8 mouse cellular contexts compared by ENCODE assay signal in genomic region chr8:121899180-121900044, GRCm38 (mm10). TPM values are rescaled to one million over a fixed set of nuclear protein-coding genes. Genes with fewer than 3 reads are reported as not detected.
A peak's percentile ranks its signal among the peaks of the same experiment; 100 is the strongest.
DNase-seq lines count a peak whose midpoint lies in the region; ATAC-seq lines count a peak whose summit lies in the region.

No protein-coding gene starts in this region.

- H3K4me1 ChIP-seq in heart, embryonic 12.5 days (replicated peaks), result peaks cover 64% of the 10 kb centered on the region
- H3K4me1 ChIP-seq in hindbrain, embryonic 14.5 days (replicated peaks; ENCODE audit: control insufficient read depth, insufficient read depth, low read length), result peaks cover 39% of the 10 kb centered on the region
- peaks cover 37% of the 10 kb centered on the region for H3K4me1 ChIP-seq in midbrain, embryonic 15.5 days

- peak overlapping the region; percentile 26 for H3K9ac ChIP-seq in heart, embryonic 12.5 days
- H3K9ac ChIP-seq in hindbrain, embryonic 14.5 days, result peak overlapping the region; percentile 28; the same call in 1 of the 2 replicates
- H3K9ac ChIP-seq in midbrain, embryonic 15.5 days, result no peak overlapping the region

- peak; percentile 86 for ATAC-seq in heart, embryonic 12.5 days (ENCODE audit: insufficient number of reproducible peaks, low FRiP score)
- ATAC-seq in hindbrain, embryonic 14.5 days (ENCODE audit: low FRiP score), result no peak
- no peak for ATAC-seq in midbrain, embryonic 15.5 days (replicated peaks)

- peak overlapping the region; percentile 91 for H3K27ac ChIP-seq in heart, embryonic 12.5 days (ENCODE audit: poor library complexity, severe bottlenecking)
- peak overlapping the region; percentile 14; the same call in 1 of the 2 replicates for H3K27ac ChIP-seq in hindbrain, embryonic 14.5 days
- H3K27ac ChIP-seq in midbrain, embryonic 15.5 days, result 0 out of 2 replicates have a peak overlapping the region, but pooled peaks have one; percentile 4

- H3K9me3 ChIP-seq in heart, embryonic 12.5 days (replicated peaks), result no peaks in the 10 kb centered on the region
- H3K9me3 ChIP-seq in hindbrain, embryonic 14.5 days (ENCODE audit: control insufficient read depth, low read length), result no peaks in the 10 kb centered on the region
- no peaks in the 10 kb centered on the region for H3K9me3 ChIP-seq in midbrain, embryonic 15.5 days

- no peak overlapping the region for H3K4me3 ChIP-seq in heart, embryonic 12.5 days
- H3K4me3 ChIP-seq in hindbrain, embryonic 14.5 days (replicated peaks; ENCODE audit: low read length), result no peak overlapping the region
- no peak overlapping the region for H3K4me3 ChIP-seq in midbrain, embryonic 15.5 days

- peak overlapping the region; percentile 55 for H3K4me2 ChIP-seq in heart, embryonic 12.5 days
- H3K4me2 ChIP-seq in hindbrain, embryonic 14.5 days (replicated peaks), result peak overlapping the region; percentile 6
- H3K4me2 ChIP-seq in midbrain, embryonic 15.5 days, result no peak overlapping the region

- WGBS in heart, embryonic 12.5 days, result 68% methylated on average over 18 of the region's 18 CpGs
- 65% methylated on average over 18 of the region's 18 CpGs for WGBS in hindbrain, embryonic 14.5 days
- 60% methylated on average over 18 of the region's 18 CpGs for WGBS in midbrain, embryonic 15.5 days

- DNase-seq in heart, adult 9 months (ENCODE audit: low spot score in 2 of 2), result no peak
- peak; percentile 90 for DNase-seq in c-Kit-positive CD71-positive TER-119-negative erythroid progenitor cells, embryonic 14.5 days (ENCODE audit: low read depth)
- DNase-seq in hindbrain, embryonic 14.5 days (ENCODE audit: low spot score), result no peak
- DNase-seq in adrenal gland, postnatal 14 days, result no peak
- no peak for DNase-seq in layer of hippocampus, postnatal 14 days (ENCODE audit: low spot score in 2 of 2)
- DNase-seq in right cerebral cortex, postnatal 36 days (ENCODE audit: low spot score in 2 of 2), result no peak

- H3K27me3 ChIP-seq in heart, embryonic 12.5 days (replicated peaks), result no peaks in the 10 kb centered on the region
- H3K27me3 ChIP-seq in hindbrain, embryonic 14.5 days (ENCODE audit: control insufficient read depth, insufficient read depth, low read length), result no peaks in the 10 kb centered on the region
- no peaks in the 10 kb centered on the region for H3K27me3 ChIP-seq in midbrain, embryonic 15.5 days (replicated peaks)

- peaks cover 4% of the 10 kb centered on the region; the same call in 1 of the 2 replicates for H3K36me3 ChIP-seq in heart, embryonic 12.5 days
- H3K36me3 ChIP-seq in hindbrain, embryonic 14.5 days (replicated peaks; ENCODE audit: control insufficient read depth, insufficient read depth), result peaks cover 7% of the 10 kb centered on the region; the same call in 1 of the 2 replicates
- H3K36me3 ChIP-seq in midbrain, embryonic 15.5 days (replicated peaks), result no peaks in the 10 kb centered on the region

RNA-seq across cellular contexts. Expression of gene Slc7a5, which starts 8.1 kb away (rescaled TPM):
- 22.3 and 24.6 TPM in 2 replicates for polyA plus RNA-seq in heart, embryonic 12.5 days (2016; fragmentation: Nextera tagmentation; extraction: Ambion mirVana)
- polyA plus RNA-seq in hindbrain, embryonic 14.5 days (2014; fragmentation: Nextera tagmentation; extraction: Ambion mirVana), result 57.3 and 65.0 TPM in 2 replicates
- 55.5 and 58.3 TPM in 2 replicates for polyA plus RNA-seq in midbrain, embryonic 15.5 days (2015; fragmentation: Nextera tagmentation; extraction: Ambion mirVana)
- total RNA-seq in adrenal gland, postnatal 14 days (2021), result 41.4 and 46.8 TPM in 2 replicates
- total RNA-seq in layer of hippocampus, postnatal 14 days (2021), result 100 to 1,000 TPM; 133 to 140 TPM

RNA-seq across cellular contexts. Expression of gene Car5a, which starts 45.3 kb away (rescaled TPM):
- polyA plus RNA-seq in heart, embryonic 12.5 days (2016; fragmentation: Nextera tagmentation; extraction: Ambion mirVana), result not detected in 2 replicates
- not detected in 2 replicates for polyA plus RNA-seq in hindbrain, embryonic 14.5 days (2014; fragmentation: Nextera tagmentation; extraction: Ambion mirVana)
- polyA plus RNA-seq in midbrain, embryonic 15.5 days (2015; fragmentation: Nextera tagmentation; extraction: Ambion mirVana), result 0.36 and 0.41 TPM in 2 replicates
- 0.30 and 6.4 TPM in 2 replicates for total RNA-seq in adrenal gland, postnatal 14 days (2021)
- not detected for total RNA-seq in layer of hippocampus, postnatal 14 days (2021)

RNA-seq across cellular contexts. Expression of gene Banp, which starts 50.1 kb away (rescaled TPM):
- 28.4 and 31.8 TPM in 2 replicates for polyA plus RNA-seq in heart, embryonic 12.5 days (2016; fragmentation: Nextera tagmentation; extraction: Ambion mirVana)
- 37.8 and 50.5 TPM in 2 replicates for polyA plus RNA-seq in hindbrain, embryonic 14.5 days (2014; fragmentation: Nextera tagmentation; extraction: Ambion mirVana)
- polyA plus RNA-seq in midbrain, embryonic 15.5 days (2015; fragmentation: Nextera tagmentation; extraction: Ambion mirVana), result 54.6 and 61.9 TPM in 2 replicates
- total RNA-seq in adrenal gland, postnatal 14 days (2021), result 30.4 and 31.2 TPM in 2 replicates
- total RNA-seq in layer of hippocampus, postnatal 14 days (2021), result 10 to 100 TPM; 27.1 to 43.0 TPM

Comparison
In these comparisons a context has a peak if more than half of its experiments do, and no peak if none do; other contexts are left out.
1. H3K27ac ChIP-seq: peak in every context shown above with its lines; median percentile 91 in heart, embryonic 12.5 days; 14 in hindbrain, embryonic 14.5 days; 4 in midbrain, embryonic 15.5 days.